Mouse (Mus musculus): ENCODE data around the gene Abhd17a.

DNA sequence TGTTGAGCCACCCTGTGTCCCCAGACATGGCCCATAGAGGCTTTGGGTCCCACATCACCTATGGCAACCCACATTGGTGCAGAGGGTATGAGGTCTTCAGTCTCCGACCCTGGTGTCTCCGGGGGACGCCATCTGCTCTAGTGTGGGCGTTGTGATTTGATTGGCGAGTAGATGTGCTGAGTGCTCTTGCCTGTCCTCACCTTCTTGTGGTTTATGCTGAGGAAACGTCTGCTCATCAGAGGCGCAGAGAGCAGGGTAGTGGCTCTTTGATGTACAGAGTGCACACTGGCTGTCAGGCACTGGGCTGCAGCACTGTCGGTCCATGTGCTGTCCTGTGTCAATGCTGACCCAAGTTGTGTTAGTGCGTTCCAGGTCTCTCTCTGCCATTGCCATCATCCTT is 38.8 kb upstream of the Abhd17a start:
- TF ChIP-seq POLR2A (IDR thresholded peaks at IDR 0.05; ENCODE audit: control insufficient read depth, extremely low read depth, insufficient read depth, low read length, poor library complexity) (no peak), CTCF (IDR thresholded peaks at IDR 0.05; ENCODE audit: borderline replicate concordance, control insufficient read depth, extremely low read depth, insufficient read depth, low read length, poor library complexity) (no peak)

All from thymus, adult 2 months (tissue).